Mouse (Mus musculus) lung, adult 2 months (tissue): ENCODE measurements around the gene Ifitm5.

ENCODE experiments used
- CTCF ChIP-seq: fragments of 200-500 bp; IDR thresholded peaks from 2 replicates; pipeline ENCODE4 v1.5.1; 2011; ENCODE audit warnings: mild to moderate bottlenecking, low read length, control low read depth; ENCODE audit not compliant: insufficient read depth
- POLR2A ChIP-seq: fragments of 200-500 bp; IDR thresholded peaks from 2 replicates; pipeline ENCODE4 v1.6.1; 2011; ENCODE audit warnings: low read depth, mild to moderate bottlenecking, control low read depth, low read length, borderline replicate concordance; ENCODE audit errors: extremely low read depth

DNA sequence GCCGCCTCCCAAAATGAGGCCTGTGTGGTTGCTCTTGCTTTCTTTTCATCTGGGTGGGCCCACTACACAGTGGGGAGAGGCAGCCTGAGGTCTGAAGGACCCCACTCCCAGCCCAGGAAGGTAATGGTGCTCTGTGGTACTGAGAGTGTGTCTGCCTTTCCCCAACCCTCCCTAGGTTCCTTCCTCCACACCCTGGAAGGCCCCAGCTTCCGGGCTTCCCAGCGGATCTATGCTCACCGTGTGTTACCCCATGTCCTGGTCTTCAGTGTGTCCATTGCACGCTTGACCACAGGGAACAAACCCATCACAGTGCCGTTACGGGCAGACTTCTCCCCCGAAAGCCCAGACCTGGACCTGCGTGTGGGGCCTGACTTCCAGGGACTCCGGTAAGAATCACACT, 7.3 kb downstream of the Ifitm5 start:
- TF ChIP-seq CTCF (no peak), POLR2A (no peak)
